Mouse (Mus musculus): ENCODE measurements at regions not wholly inside any gene's neighbourhood (a gene's known extent, or its start where the extent isn't known, plus 50 kb on each side); places are given as distances from the start of the nearest gene placed in this dataset.

- no peak for DNase-seq (ENCODE audit: low spot score)
Observed at GRCm38 (mm10) chr2:128538736-128539135, 52.3 kb upstream of the Spdye4c start.

Data from urinary bladder, postnatal 10 days (tissue).